Mouse (Mus musculus) stomach, postnatal 0 days (tissue): ENCODE data around the gene Nfkb2. TPM values are rescaled to one million over a fixed set of nuclear protein-coding genes. Genes with fewer than 3 reads are reported as not detected.

Source experiments
- ATAC-seq: fragments of 200-750 bp; cut with Nextera tagmentation; 2 replicates; pipeline ENCODE4 v1.8.0; 2017; ENCODE audit not compliant: low FRiP score, low TSS enrichment
- DNase-seq: peaks from one replicate; pipeline ENCODE4 v3.0.0-alpha.2; 2016; ENCODE audit warnings: low spot score
- H3K27ac ChIP-seq: fragments of 300-500 bp; sonication (generic); replicated peaks from 2 replicates; pipeline ENCODE4 v1.5.1; 2014; ENCODE audit warnings: mild to moderate bottlenecking, control low read depth
- H3K27me3 ChIP-seq: fragments of 300-500 bp; sonication (generic); 2 replicates; pipeline ENCODE4 v1.6.1; 2014; ENCODE audit warnings: low read length; ENCODE audit not compliant: control insufficient read depth, insufficient read depth
- H3K36me3 ChIP-seq: fragments of 300-500 bp; sonication (generic); 2 replicates; pipeline ENCODE4 v1.6.1; 2014; ENCODE audit warnings: low read length, mixed read lengths; ENCODE audit not compliant: control insufficient read depth, insufficient read depth
- H3K4me1 ChIP-seq: fragments of 300-500 bp; sonication (generic); replicated peaks from 2 replicates; pipeline ENCODE4 v1.6.1; 2014; ENCODE audit warnings: antibody characterized with exemption; ENCODE audit not compliant: control insufficient read depth, insufficient read depth
- H3K4me2 ChIP-seq: fragments of 300-500 bp; sonication (generic); replicated peaks from 2 replicates; pipeline ENCODE4 v1.6.1; 2014; ENCODE audit warnings: low read depth, mild to moderate bottlenecking, control low read depth, moderate library complexity
- H3K4me3 ChIP-seq: fragments of 300-500 bp; sonication (generic); 2 replicates; pipeline ENCODE4 v1.5.1; 2014; ENCODE audit warnings: low read depth, low read length, control low read depth
- H3K9ac ChIP-seq: fragments of 300-500 bp; sonication (generic); 2 replicates; pipeline ENCODE4 v1.6.1; 2014; ENCODE audit warnings: mild to moderate bottlenecking, low read length, control low read depth, mixed read lengths
- H3K9me3 ChIP-seq: fragments of 300-500 bp; sonication (generic); 2 replicates; pipeline ENCODE4 v1.6.1; 2016; ENCODE audit warnings: low read length; ENCODE audit not compliant: control insufficient read depth
- CTCF ChIP-seq: IDR thresholded peaks from 2 replicates; pipeline ENCODE4 v1.5.1; 2016; ENCODE audit warnings: antibody characterized with exemption, low read depth, mild to moderate bottlenecking, moderate library complexity
- EP300 ChIP-seq: optimal IDR thresholded peaks from 2 replicates; pipeline ENCODE3; 2016; ENCODE audit warnings: antibody characterized with exemption
- WGBS: fragments of 180-500 bp; shearing (Covaris S2); extraction: QIAGEN DNeasy Blood & Tissue Kit; methylation state at CpG from one replicate; pipeline ENCODE4 v1.1.7; 2014; 5-methylcytosine and 5-hydroxymethylcytosine counted together
- polyA plus RNA-seq: library from polyadenylated mRNA; unstranded; fragments of >200 nt; fragmentation: Nextera tagmentation; extraction: Ambion mirVana; gene quantifications from 2 replicates; pipeline ENCODE4 v1.2.1, GENCODE M21; 2015

Nfkb2 gene
- polyA plus RNA-seq, 1 experiment from 2014 or later: 11.4 TPM

- 9% methylated on average over 16 of the region's 16 CpGs for WGBS
- Histone ChIP-seq H3K4me2 (peak overlapping the region; percentile 64), H3K27ac (peak overlapping the region; percentile 89), H3K9ac (peak overlapping the region; percentile 13), H3K27me3 (peaks cover 3% of the 10 kb centered on the region; the same call in 1 of the 2 replicates), H3K36me3 (no peaks in the 10 kb centered on the region), H3K4me3 (peak overlapping the region; percentile 60), H3K4me1 (peaks cover 6% of the 10 kb centered on the region; the same call in 1 of the 2 replicates), H3K9me3 (no peaks in the 10 kb centered on the region)
- ATAC-seq (peak; percentile 35), DNase-seq (peak; percentile 86)
- TF ChIP-seq EP300 (no peak), CTCF (no peak)
These were observed 14.7 kb downstream of the Nfkb2 start for GRCm38 (mm10) chr19:46318586-46319378.

GRCm38 (mm10) chr19:46320076-46320785 is 16.1 kb downstream of the Nfkb2 start:
- Histone ChIP-seq H3K4me1 (0 out of 2 replicates have a peak, but pooled peaks cover 2% of the 10 kb centered on the region), H3K4me3 (no peak overlapping the region), H3K36me3 (no peaks in the 10 kb centered on the region), H3K27ac (no peak overlapping the region), H3K4me2 (no peak overlapping the region), H3K9me3 (no peaks in the 10 kb centered on the region), H3K9ac (no peak overlapping the region), H3K27me3 (peaks cover 3% of the 10 kb centered on the region; the same call in 1 of the 2 replicates)
- DNase-seq (no peak), ATAC-seq (no peak)
- 78% methylated on average over 8 of the region's 8 CpGs for WGBS
- TF ChIP-seq EP300: no peak
- no peak for TF ChIP-seq CTCF

GRCm38 (mm10) chr19:46321101-46321943 is 17.2 kb downstream of the Nfkb2 start:
- Histone ChIP-seq H3K9me3 (no peaks in the 10 kb centered on the region), H3K4me3 (no peak overlapping the region), H3K36me3 (no peaks in the 10 kb centered on the region), H3K9ac (no peak overlapping the region), H3K4me2 (no peak overlapping the region), H3K27me3 (peaks cover 3% of the 10 kb centered on the region; the same call in 1 of the 2 replicates), H3K27ac (no peak overlapping the region), H3K4me1 (no peaks in the 10 kb centered on the region)
- ATAC-seq (peak; percentile 24), DNase-seq (no peak)
- WGBS: 41% methylated on average over 6 of the region's 6 CpGs
- TF ChIP-seq EP300 (no peak), CTCF (no peak)

- Histone ChIP-seq H3K9ac (no peak overlapping the region), H3K4me1 (0 out of 2 replicates have a peak, but pooled peaks cover under 1% of the 10 kb centered on the region), H3K9me3 (no peaks in the 10 kb centered on the region), H3K27me3 (peaks cover 3% of the 10 kb centered on the region; the same call in 1 of the 2 replicates), H3K4me3 (no peak overlapping the region), H3K4me2 (no peak overlapping the region), H3K27ac (no peak overlapping the region; the same call in 1 of the 2 replicates), H3K36me3 (no peaks in the 10 kb centered on the region)
- TF ChIP-seq CTCF (no peak), EP300 (no peak)
- ATAC-seq (no peak), DNase-seq (no peak)
- 62% methylated on average over 11 of the region's 11 CpGs for WGBS
These were observed 18.2 kb downstream of the Nfkb2 start for GRCm38 (mm10) chr19:46322144-46322995.
